Comparison of ENCODE assay signal across 27 mouse cellular contexts in genomic region chr10:107293934-107294664, GRCm38 (mm10). TPM values are rescaled to one million over a fixed set of nuclear protein-coding genes. Genes with fewer than 3 reads are reported as not detected.
DNase-seq lines count a peak whose midpoint lies in the region; ATAC-seq and TF ChIP-seq lines count a peak whose summit lies in the region.
"Had no signal": no experiment of that assay in that cellular context is flagged by ENCODE, and none has a peak within 500 bp of the region (broad histone marks: within the 10 kb centered on the region; RNA-seq: fewer than 3 reads in every experiment).

No protein-coding gene starts in this region.

- no peaks in the 10 kb centered on the region for H3K4me1 ChIP-seq in forebrain, postnatal 0 days (ENCODE audit: insufficient read depth)
- no peaks in the 10 kb centered on the region for H3K4me1 ChIP-seq in forebrain, embryonic 16.5 days (replicated peaks; ENCODE audit: control insufficient read depth, insufficient read depth, low read length)
- H3K4me1 ChIP-seq in midbrain, postnatal 0 days (ENCODE audit: insufficient read depth, low read length) = no peaks in the 10 kb centered on the region
- no peaks in the 10 kb centered on the region for H3K4me1 ChIP-seq in midbrain, embryonic 16.5 days (ENCODE audit: control insufficient read depth, insufficient read depth, low read length)
- no peaks in the 10 kb centered on the region for H3K4me1 ChIP-seq in intestine, embryonic 16.5 days (ENCODE audit: control insufficient read depth, insufficient read depth, low read length)
- H3K4me1 ChIP-seq: embryonic facial prominence, embryonic 12.5 days; heart, embryonic 13.5 days; kidney, embryonic 15.5 days; lung, embryonic 15.5 days; midbrain, embryonic 12.5 days; stomach, embryonic 15.5 days had no signal

- no peak for TF ChIP-seq CTCF in forebrain, postnatal 0 days (IDR thresholded peaks at IDR 0.05; ENCODE audit: low read depth)
- TF ChIP-seq CTCF in midbrain, postnatal 0 days (IDR thresholded peaks at IDR 0.05) = no peak

- H3K36me3 ChIP-seq in forebrain, postnatal 0 days (ENCODE audit: insufficient read depth) = no peaks in the 10 kb centered on the region
- H3K36me3 ChIP-seq in forebrain, embryonic 16.5 days (ENCODE audit: control insufficient read depth, insufficient read depth) = no peaks in the 10 kb centered on the region
- H3K36me3 ChIP-seq in midbrain, postnatal 0 days (ENCODE audit: insufficient read depth, low read length) = no peaks in the 10 kb centered on the region
- H3K36me3 ChIP-seq in midbrain, embryonic 16.5 days (ENCODE audit: control insufficient read depth, insufficient read depth, low read length) = no peaks in the 10 kb centered on the region
- H3K36me3 ChIP-seq in intestine, embryonic 16.5 days (ENCODE audit: control insufficient read depth, insufficient read depth, low read length) = no peaks in the 10 kb centered on the region
- H3K36me3 ChIP-seq: embryonic facial prominence, embryonic 12.5 days; heart, embryonic 13.5 days; kidney, embryonic 15.5 days; lung, embryonic 15.5 days; midbrain, embryonic 12.5 days; stomach, embryonic 15.5 days had no signal

- H3K4me2 ChIP-seq in forebrain, postnatal 0 days (ENCODE audit: low read depth) = no peak overlapping the region
- no peak overlapping the region for H3K4me2 ChIP-seq in forebrain, embryonic 16.5 days (ENCODE audit: low read length)
- H3K4me2 ChIP-seq in midbrain, postnatal 0 days (ENCODE audit: low read depth, low read length, poor library complexity, severe bottlenecking) = no peak overlapping the region
- no peak overlapping the region for H3K4me2 ChIP-seq in midbrain, embryonic 16.5 days (ENCODE audit: low read length)
- H3K4me2 ChIP-seq in intestine, embryonic 16.5 days (ENCODE audit: low read depth, low read length) = no peak overlapping the region
- H3K4me2 ChIP-seq: embryonic facial prominence, embryonic 12.5 days; heart, embryonic 13.5 days; kidney, embryonic 15.5 days; lung, embryonic 15.5 days; midbrain, embryonic 12.5 days; stomach, embryonic 15.5 days had no signal

- ATAC-seq in forebrain, postnatal 0 days = no peak
- no peak for ATAC-seq in forebrain, embryonic 16.5 days
- ATAC-seq in midbrain, postnatal 0 days (ENCODE audit: low FRiP score) = no peak
- no peak for ATAC-seq in midbrain, embryonic 16.5 days
- ATAC-seq in intestine, embryonic 16.5 days = 0 out of 2 replicates have a peak, but pooled peaks have one; percentile 48
- no peak for ATAC-seq in frontal cortex, adult (ENCODE audit: low TSS enrichment)
- ATAC-seq: forebrain, embryonic 14.5 days had no signal

- 63% methylated on average over 7 of the region's 7 CpGs for WGBS in forebrain, postnatal 0 days
- 72% methylated on average over 7 of the region's 7 CpGs for WGBS in forebrain, embryonic 16.5 days
- WGBS in midbrain, postnatal 0 days = 69% methylated on average over 7 of the region's 7 CpGs
- WGBS in midbrain, embryonic 16.5 days = 67% methylated on average over 7 of the region's 7 CpGs
- 61% methylated on average over 7 of the region's 7 CpGs for WGBS in intestine, embryonic 16.5 days

- H3K27me3 ChIP-seq in forebrain, postnatal 0 days (ENCODE audit: insufficient read depth, low read length) = no peaks in the 10 kb centered on the region
- no peaks in the 10 kb centered on the region for H3K27me3 ChIP-seq in forebrain, embryonic 16.5 days (replicated peaks; ENCODE audit: control insufficient read depth, insufficient read depth, low read length)
- no peaks in the 10 kb centered on the region for H3K27me3 ChIP-seq in midbrain, postnatal 0 days (ENCODE audit: insufficient read depth, low read length)
- H3K27me3 ChIP-seq in midbrain, embryonic 16.5 days (ENCODE audit: control insufficient read depth, insufficient read depth, low read depth, low read length) = no peaks in the 10 kb centered on the region
- no peaks in the 10 kb centered on the region for H3K27me3 ChIP-seq in intestine, embryonic 16.5 days (replicated peaks; ENCODE audit: control insufficient read depth, insufficient read depth, low read length)
- H3K27me3 ChIP-seq: embryonic facial prominence, embryonic 12.5 days; heart, embryonic 13.5 days; kidney, embryonic 15.5 days; lung, embryonic 15.5 days; midbrain, embryonic 12.5 days; stomach, embryonic 15.5 days had no signal

- peak; percentile 7 for DNase-seq in forebrain, postnatal 0 days
- peak; percentile 36 for DNase-seq in midbrain, postnatal 0 days (ENCODE audit: low spot score)
- peak; percentile 86 for DNase-seq in cerebellum, adult 9-11 months
- no peak for DNase-seq in Muller cell, postnatal 12 days (ENCODE audit: inconsistent ontology term)
- DNase-seq: adrenal gland, postnatal 36 days; embryo, embryonic 11 days; gastrocnemius, postnatal 10 days; heart, postnatal 10 days; kidney, adult 18-20 months; kidney, postnatal 25 days; right cerebral cortex, postnatal 25 days; thymus, postnatal 14 days had no signal

- H3K9me3 ChIP-seq in forebrain, postnatal 0 days (ENCODE audit: low read length) = no peaks in the 10 kb centered on the region
- no peaks in the 10 kb centered on the region for H3K9me3 ChIP-seq in forebrain, embryonic 16.5 days (ENCODE audit: control insufficient read depth, low read length)
- no peaks in the 10 kb centered on the region; the same call in 1 of the 2 replicates for H3K9me3 ChIP-seq in midbrain, postnatal 0 days (ENCODE audit: low read length)
- H3K9me3 ChIP-seq in midbrain, embryonic 16.5 days (replicated peaks; ENCODE audit: control insufficient read depth, low read length, poor library complexity, severe bottlenecking) = no peaks in the 10 kb centered on the region
- H3K9me3 ChIP-seq in intestine, embryonic 16.5 days (ENCODE audit: control insufficient read depth, low read length) = no peaks in the 10 kb centered on the region
- H3K9me3 ChIP-seq: embryonic facial prominence, embryonic 12.5 days; heart, embryonic 13.5 days; kidney, embryonic 15.5 days; lung, embryonic 15.5 days; midbrain, embryonic 12.5 days; stomach, embryonic 15.5 days had no signal

- no peak overlapping the region for H3K27ac ChIP-seq in forebrain, postnatal 0 days (ENCODE audit: low read depth, low read length)
- H3K27ac ChIP-seq in forebrain, embryonic 16.5 days (ENCODE audit: low read length) = no peak overlapping the region
- no peak overlapping the region for H3K27ac ChIP-seq in midbrain, postnatal 0 days (ENCODE audit: low read depth, low read length)
- no peak overlapping the region for H3K27ac ChIP-seq in midbrain, embryonic 16.5 days (ENCODE audit: low read length)
- no peak overlapping the region for H3K27ac ChIP-seq in intestine, embryonic 16.5 days (ENCODE audit: low read length)
- H3K27ac ChIP-seq: embryonic facial prominence, embryonic 12.5 days; heart, embryonic 13.5 days; kidney, embryonic 15.5 days; lung, embryonic 15.5 days; midbrain, embryonic 12.5 days; stomach, embryonic 15.5 days had no signal

- no peak overlapping the region for H3K9ac ChIP-seq in forebrain, postnatal 0 days
- H3K9ac ChIP-seq in forebrain, embryonic 16.5 days (replicated peaks; ENCODE audit: low read depth, low read length) = no peak overlapping the region
- no peak overlapping the region for H3K9ac ChIP-seq in midbrain, postnatal 0 days (replicated peaks; ENCODE audit: low read length, poor library complexity, severe bottlenecking)
- H3K9ac ChIP-seq in midbrain, embryonic 16.5 days (ENCODE audit: low read depth, low read length) = no peak overlapping the region
- no peak overlapping the region for H3K9ac ChIP-seq in intestine, embryonic 16.5 days (ENCODE audit: low read depth, low read length)
- H3K9ac ChIP-seq: embryonic facial prominence, embryonic 12.5 days; heart, embryonic 13.5 days; kidney, embryonic 15.5 days; lung, embryonic 15.5 days; midbrain, embryonic 12.5 days; stomach, embryonic 15.5 days had no signal

- no peak overlapping the region for H3K4me3 ChIP-seq in forebrain, postnatal 0 days (ENCODE audit: low read depth, low read length)
- no peak overlapping the region for H3K4me3 ChIP-seq in forebrain, embryonic 16.5 days (replicated peaks; ENCODE audit: low read length)
- no peak overlapping the region for H3K4me3 ChIP-seq in midbrain, postnatal 0 days (ENCODE audit: low read depth, low read length)
- H3K4me3 ChIP-seq in midbrain, embryonic 16.5 days (ENCODE audit: low read depth, low read length) = no peak overlapping the region
- no peak overlapping the region for H3K4me3 ChIP-seq in intestine, embryonic 16.5 days (ENCODE audit: low read length)
- H3K4me3 ChIP-seq: embryonic facial prominence, embryonic 12.5 days; heart, embryonic 13.5 days; kidney, embryonic 15.5 days; lung, embryonic 15.5 days; midbrain, embryonic 12.5 days; stomach, embryonic 15.5 days had no signal

RNA-seq across cellular contexts. Expression of gene Lin7a, which starts 22.6 kb away (rescaled TPM):
- 23.6 and 26.3 TPM in 2 replicates for total RNA-seq in forebrain, postnatal 0 days (2014; rRNA removed)
- polyA plus RNA-seq in forebrain, postnatal 0 days (2015; fragmentation: Nextera tagmentation; extraction: Ambion mirVana) = 7.6 and 16.0 TPM in 2 replicates
- 12.6 and 18.8 TPM in 2 replicates for polyA plus RNA-seq in forebrain, embryonic 16.5 days (2015; fragmentation: Nextera tagmentation; extraction: Ambion mirVana)
- total RNA-seq in midbrain, postnatal 0 days (2014; rRNA removed) = 41.7 and 44.6 TPM in 2 replicates
- 27.0 and 28.5 TPM in 2 replicates for polyA plus RNA-seq in midbrain, postnatal 0 days (2015; fragmentation: Nextera tagmentation; extraction: Ambion mirVana)
- 36.1 and 39.1 TPM in 2 replicates for polyA plus RNA-seq in midbrain, embryonic 16.5 days (2015; fragmentation: Nextera tagmentation; extraction: Ambion mirVana)
- 3.0 and 3.9 TPM in 2 replicates for polyA plus RNA-seq in intestine, embryonic 16.5 days (2015; fragmentation: Nextera tagmentation; extraction: Ambion mirVana)
- total RNA-seq: hematopoietic stem cell, adult 5-6 weeks; megakaryocyte, adult 5-6 weeks; MEL; neutrophil, adult 5-6 weeks had no signal
